Mouse (Mus musculus) forebrain, embryonic 14.5 days (tissue): ENCODE measurements at regions not wholly inside any gene's neighbourhood (a gene's known extent, or its start where the extent isn't known, plus 50 kb on each side); places are given as distances from the start of the nearest gene placed in this dataset.

Experiments
- ATAC-seq: fragments of 200-750 bp; cut with Nextera tagmentation; 2 replicates; pipeline ENCODE4 v1.8.0; 2017; ENCODE audit warnings: mild to moderate bottlenecking, moderate library complexity
- DNase-seq: peaks from one replicate; pipeline ENCODE4 v3.0.0-alpha.2; 2015; ENCODE audit warnings: low spot score
- H3K27ac ChIP-seq: fragments of 300-500 bp; sonication (generic); 2 replicates; pipeline ENCODE4 v1.5.1; 2014; ENCODE audit warnings: low read depth, mild to moderate bottlenecking, control low read depth, low read length, moderate library complexity
- H3K27me3 ChIP-seq: fragments of 300-500 bp; sonication (generic); replicated peaks from 2 replicates; pipeline ENCODE4 v1.6.1; 2014; ENCODE audit warnings: low read length, control low read depth, mixed read lengths; ENCODE audit not compliant: control insufficient read depth, insufficient read depth
- H3K36me3 ChIP-seq: fragments of 300-500 bp; sonication (generic); 2 replicates; pipeline ENCODE4 v1.6.1; 2014; ENCODE audit warnings: low read length, control low read depth; ENCODE audit not compliant: control insufficient read depth, insufficient read depth
- H3K4me1 ChIP-seq: fragments of 300-500 bp; sonication (generic); 2 replicates; pipeline ENCODE4 v1.6.1; 2014; ENCODE audit warnings: antibody characterized with exemption, low read length, control low read depth; ENCODE audit not compliant: control insufficient read depth, insufficient read depth
- H3K4me2 ChIP-seq: fragments of 300-500 bp; sonication (generic); 2 replicates; pipeline ENCODE4 v1.6.1; 2014; ENCODE audit warnings: mild to moderate bottlenecking, control low read depth, low read length
- H3K4me3 ChIP-seq: fragments of 300-500 bp; sonication (generic); 2 replicates; pipeline ENCODE4 v1.5.1; 2014; ENCODE audit warnings: low read depth, low read length, control low read depth
- H3K9ac ChIP-seq: fragments of 300-500 bp; sonication (generic); 2 replicates; pipeline ENCODE4 v1.6.1; 2014; ENCODE audit warnings: mild to moderate bottlenecking, low read length, control low read depth, moderate library complexity
- H3K9me3 ChIP-seq: fragments of 300-500 bp; sonication (generic); replicated peaks from 2 replicates; pipeline ENCODE4 v1.6.1; 2016; ENCODE audit warnings: low read length, control low read depth, mixed read lengths; ENCODE audit not compliant: control insufficient read depth
- WGBS: fragments of 180-500 bp; shearing (Covaris S2); extraction: QIAGEN DNeasy Blood & Tissue Kit; methylation state at CpG from one replicate; pipeline ENCODE4 v1.1.7; 2014; 5-methylcytosine and 5-hydroxymethylcytosine counted together

DNA sequence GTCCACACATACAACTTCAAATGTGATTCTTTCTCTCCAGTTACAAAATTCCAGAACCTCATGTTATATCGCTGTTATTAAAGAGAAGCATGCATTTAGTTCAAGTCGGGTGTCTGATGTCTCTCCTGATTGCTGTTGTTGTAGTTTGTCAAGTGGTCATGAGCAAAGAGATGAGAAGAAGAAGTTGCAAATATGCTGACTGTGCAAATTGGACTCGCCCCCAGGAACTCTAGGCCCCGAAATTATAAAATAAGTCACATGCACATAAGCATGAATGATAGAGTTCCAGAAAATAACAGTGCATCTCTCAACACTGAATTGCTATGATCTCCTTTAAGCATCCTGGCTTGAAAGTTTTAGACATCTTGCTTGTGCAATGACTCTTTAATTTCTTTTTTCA lies 53.3 kb downstream of the Kif2b start:
- DNase-seq (no peak), ATAC-seq (no peak)
- Histone ChIP-seq H3K9ac (no peak overlapping the region), H3K4me3 (no peak overlapping the region), H3K9me3 (no peaks in the 10 kb centered on the region), H3K4me1 (no peaks in the 10 kb centered on the region), H3K27me3 (no peaks in the 10 kb centered on the region), H3K27ac (no peak overlapping the region), H3K36me3 (no peaks in the 10 kb centered on the region), H3K4me2 (no peak overlapping the region)
- WGBS = 88% methylated on average over 4 of the region's 4 CpGs

DNA sequence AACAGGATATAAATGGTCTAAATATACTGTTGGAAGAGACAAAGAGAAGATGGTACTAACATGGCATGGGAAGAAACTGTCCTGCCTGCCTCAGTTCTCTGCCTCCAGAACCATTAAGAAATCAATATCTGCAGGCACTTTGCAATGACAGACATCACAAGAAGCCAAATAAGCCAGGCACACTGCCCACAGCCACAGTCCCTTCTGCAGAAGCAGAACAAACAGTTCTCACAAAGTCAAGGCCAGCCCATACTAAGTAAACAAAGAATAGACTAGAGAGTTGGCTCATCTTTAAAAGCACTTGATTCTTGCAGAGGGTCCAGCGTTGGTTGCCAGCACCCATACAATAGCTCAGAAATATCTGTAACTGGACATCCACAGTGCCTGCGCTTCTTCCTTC lies 98.1 kb downstream of the Kif2b start:
- H3K27me3 ChIP-seq = no peaks in the 10 kb centered on the region
- H3K4me1 ChIP-seq = no peaks in the 10 kb centered on the region
- DNase-seq (no peak), ATAC-seq (no peak)
- H3K9ac ChIP-seq = no peak overlapping the region
- no peaks in the 10 kb centered on the region for H3K9me3 ChIP-seq
- H3K27ac ChIP-seq = no peak overlapping the region
- no peak overlapping the region for H3K4me2 ChIP-seq
- H3K36me3 ChIP-seq = no peaks in the 10 kb centered on the region
- 89% methylated on average over 2 of the region's 2 CpGs for WGBS
- no peak overlapping the region for H3K4me3 ChIP-seq

DNA sequence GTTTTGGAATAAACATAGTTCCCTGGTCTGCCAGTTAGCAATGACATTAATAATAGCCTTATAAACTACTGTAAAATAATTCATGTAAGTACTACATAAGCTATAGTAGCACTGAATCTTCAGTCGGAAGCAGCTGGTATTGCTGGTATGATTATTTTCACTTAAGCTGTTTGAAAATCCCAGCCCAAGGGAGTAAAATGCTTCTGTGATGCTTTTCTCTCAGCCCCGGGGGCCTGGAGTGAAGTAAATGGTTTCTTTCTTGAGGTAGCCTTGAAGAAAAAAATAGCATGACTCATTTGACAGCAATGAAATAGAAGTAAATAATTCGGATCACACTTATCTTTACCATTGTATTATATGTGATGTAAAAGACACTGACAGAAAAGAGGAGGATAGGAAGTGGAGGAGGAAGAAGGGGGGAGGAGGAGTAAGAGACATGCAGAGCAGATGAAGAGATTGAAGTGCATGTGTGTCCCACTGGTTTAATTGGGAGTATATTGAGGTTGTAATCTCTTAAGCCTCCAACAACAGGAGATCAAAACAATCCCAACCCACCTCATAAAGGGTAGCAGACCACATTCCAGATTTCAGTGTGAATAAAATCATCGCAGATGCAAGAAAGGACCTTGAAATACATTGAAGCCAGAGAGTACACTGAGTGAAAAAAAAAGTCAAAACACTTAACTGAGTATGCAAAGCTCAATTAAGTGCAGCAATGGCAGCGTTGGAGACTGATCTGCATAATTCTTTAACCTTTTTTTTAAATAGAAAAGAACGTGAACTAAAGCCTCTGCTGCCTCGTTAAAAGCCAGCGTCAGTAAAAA lies 113.6 kb downstream of the Kif2b start:
- DNase-seq (peak; percentile 63), ATAC-seq (peak; percentile 79)
- H3K4me2 ChIP-seq = no peak overlapping the region
- H3K4me3 ChIP-seq = no peak overlapping the region
- 4% methylated on average over 8 of the region's 8 CpGs for WGBS
- no peaks in the 10 kb centered on the region for H3K27me3 ChIP-seq
- H3K27ac ChIP-seq = no peak overlapping the region
- no peak overlapping the region for H3K9ac ChIP-seq
- H3K9me3 ChIP-seq = no peaks in the 10 kb centered on the region
- no peaks in the 10 kb centered on the region for H3K36me3 ChIP-seq
- peaks cover 3% of the 10 kb centered on the region; the same call in 1 of the 2 replicates for H3K4me1 ChIP-seq

DNA sequence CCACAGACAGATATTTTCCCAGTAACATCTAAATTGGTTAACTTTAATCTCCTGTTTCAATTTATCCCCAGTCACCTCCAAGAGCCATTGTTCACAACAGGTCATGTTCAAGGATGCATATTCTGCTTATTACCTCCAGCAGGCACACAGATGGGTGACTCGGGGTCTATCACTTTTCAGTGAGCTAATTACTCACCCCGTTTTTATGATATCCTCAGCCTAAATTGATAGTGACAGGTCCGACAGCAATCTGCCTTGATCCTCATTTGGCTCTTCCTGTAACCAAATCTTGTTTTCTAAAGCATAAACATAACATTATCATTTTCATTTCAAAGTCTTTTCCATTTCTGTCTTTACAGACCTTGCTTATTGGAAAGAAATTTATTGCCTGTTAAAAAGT lies 115.4 kb downstream of the Kif2b start:
- Histone ChIP-seq H3K4me3 (no peak overlapping the region), H3K9ac (no peak overlapping the region), H3K4me2 (no peak overlapping the region), H3K36me3 (no peaks in the 10 kb centered on the region), H3K4me1 (peaks cover 3% of the 10 kb centered on the region; the same call in 1 of the 2 replicates), H3K9me3 (no peaks in the 10 kb centered on the region), H3K27ac (no peak overlapping the region), H3K27me3 (no peaks in the 10 kb centered on the region)
- DNase-seq = no peak
- no peak for ATAC-seq
- 49% methylated on average over 3 of the region's 3 CpGs for WGBS

DNA sequence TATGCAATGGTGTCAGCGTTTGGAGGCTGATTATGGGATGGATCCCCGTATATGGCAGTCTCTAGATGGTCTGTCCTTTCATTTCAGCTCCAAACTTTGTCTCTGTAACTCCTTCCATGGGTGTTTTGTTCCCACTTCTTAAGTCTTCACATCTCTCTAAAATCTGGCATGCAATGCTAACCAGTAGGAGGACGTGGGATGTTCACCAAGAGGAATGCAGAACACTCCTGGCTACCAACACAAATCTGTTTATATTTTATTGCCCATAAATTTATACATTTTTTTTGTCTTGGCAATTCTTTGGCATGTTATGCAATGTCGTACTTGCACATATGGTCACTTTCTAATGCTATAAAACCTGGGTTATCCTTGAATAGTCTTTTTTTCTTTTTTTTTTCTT lies 135.0 kb downstream of the Kif2b start:
- no peak for DNase-seq
- no peak for ATAC-seq
- Histone ChIP-seq H3K27me3 (no peaks in the 10 kb centered on the region), H3K9me3 (no peaks in the 10 kb centered on the region), H3K9ac (no peak overlapping the region), H3K4me3 (no peak overlapping the region), H3K36me3 (no peaks in the 10 kb centered on the region), H3K4me1 (no peaks in the 10 kb centered on the region), H3K4me2 (no peak overlapping the region), H3K27ac (no peak overlapping the region)
- WGBS = 87% methylated on average over 4 of the region's 4 CpGs

DNA sequence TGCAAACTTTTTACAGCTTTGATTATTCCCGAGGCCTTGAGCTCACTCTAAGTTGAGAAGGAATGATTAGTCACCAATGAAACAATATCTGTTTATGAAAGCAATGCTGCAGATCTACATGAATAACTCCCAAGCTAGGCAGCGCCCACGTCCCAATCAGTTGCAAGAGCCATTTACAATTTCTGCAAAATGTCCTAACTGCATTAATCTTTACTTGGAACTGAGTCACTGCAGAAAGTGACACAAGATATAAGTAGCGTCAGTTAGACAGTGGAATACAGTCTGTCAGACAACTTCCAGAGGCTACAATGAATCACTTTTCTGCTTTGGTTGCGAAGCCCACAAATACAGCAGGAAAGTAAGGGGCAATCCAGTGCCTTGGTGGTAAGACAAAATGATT lies 145.2 kb downstream of the Kif2b start:
- Histone ChIP-seq H3K4me2 (no peak overlapping the region), H3K9me3 (no peaks in the 10 kb centered on the region), H3K4me3 (no peak overlapping the region), H3K27ac (no peak overlapping the region), H3K9ac (no peak overlapping the region), H3K36me3 (no peaks in the 10 kb centered on the region), H3K4me1 (no peaks in the 10 kb centered on the region), H3K27me3 (no peaks in the 10 kb centered on the region)
- ATAC-seq = no peak
- 91% methylated on average over 5 of the region's 5 CpGs for WGBS
- no peak for DNase-seq

DNA sequence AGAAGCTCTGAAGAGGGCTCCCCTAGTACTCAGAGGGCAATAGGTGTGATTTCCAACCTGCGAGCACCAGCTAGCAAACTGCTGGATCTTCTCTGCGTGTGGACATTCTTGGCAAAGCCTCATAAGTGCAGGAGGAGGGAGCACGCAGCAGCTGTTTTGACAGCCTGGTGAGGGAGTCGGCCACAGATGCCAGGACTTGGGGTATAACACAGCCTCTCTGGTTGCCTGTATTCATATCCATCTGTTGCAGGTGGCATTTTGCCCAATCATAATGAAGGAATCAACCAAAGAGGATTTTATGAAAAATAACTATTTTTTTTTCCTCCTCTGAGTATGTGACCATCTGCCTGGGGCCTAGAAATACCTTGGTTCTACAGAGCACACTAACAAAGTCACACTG lies 150.6 kb downstream of the Kif2b start:
- no peaks in the 10 kb centered on the region for H3K4me1 ChIP-seq
- no peaks in the 10 kb centered on the region for H3K36me3 ChIP-seq
- H3K9ac ChIP-seq = no peak overlapping the region
- no peak overlapping the region for H3K4me2 ChIP-seq
- ATAC-seq = peak; percentile 94
- H3K4me3 ChIP-seq = no peak overlapping the region
- peak; percentile 89 for DNase-seq
- no peak overlapping the region for H3K27ac ChIP-seq
- 55% methylated on average over 4 of the region's 4 CpGs for WGBS
- no peaks in the 10 kb centered on the region for H3K27me3 ChIP-seq
- H3K9me3 ChIP-seq = no peaks in the 10 kb centered on the region

DNA sequence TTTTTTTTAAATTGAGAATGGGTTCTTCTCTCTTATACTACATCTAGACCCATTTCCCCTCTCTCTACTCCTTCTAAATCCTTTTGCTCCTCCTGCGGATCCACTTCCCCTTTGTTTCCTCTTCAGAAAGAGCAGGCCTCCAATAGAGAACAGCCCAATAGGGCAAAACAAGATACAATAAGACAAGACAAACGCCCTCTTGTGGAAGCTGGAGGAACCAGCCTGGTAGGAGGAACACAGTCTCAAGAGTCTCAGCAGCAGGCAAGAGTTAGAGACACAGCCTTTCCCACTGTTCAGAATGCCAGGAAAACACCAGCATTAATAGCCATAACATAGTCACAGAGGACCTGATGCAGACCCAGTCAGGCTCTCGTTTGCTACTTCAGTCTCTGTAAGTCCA lies 190.2 kb downstream of the Kif2b start:
- no peaks in the 10 kb centered on the region for H3K4me1 ChIP-seq
- no peak overlapping the region for H3K27ac ChIP-seq
- 49% methylated on average over 3 of the region's 3 CpGs for WGBS
- H3K36me3 ChIP-seq = no peaks in the 10 kb centered on the region
- no peak overlapping the region for H3K4me2 ChIP-seq
- no peak overlapping the region for H3K9ac ChIP-seq
- DNase-seq (no peak), ATAC-seq (no peak)
- H3K27me3 ChIP-seq = no peaks in the 10 kb centered on the region
- H3K4me3 ChIP-seq = no peak overlapping the region
- H3K9me3 ChIP-seq = no peaks in the 10 kb centered on the region

DNA sequence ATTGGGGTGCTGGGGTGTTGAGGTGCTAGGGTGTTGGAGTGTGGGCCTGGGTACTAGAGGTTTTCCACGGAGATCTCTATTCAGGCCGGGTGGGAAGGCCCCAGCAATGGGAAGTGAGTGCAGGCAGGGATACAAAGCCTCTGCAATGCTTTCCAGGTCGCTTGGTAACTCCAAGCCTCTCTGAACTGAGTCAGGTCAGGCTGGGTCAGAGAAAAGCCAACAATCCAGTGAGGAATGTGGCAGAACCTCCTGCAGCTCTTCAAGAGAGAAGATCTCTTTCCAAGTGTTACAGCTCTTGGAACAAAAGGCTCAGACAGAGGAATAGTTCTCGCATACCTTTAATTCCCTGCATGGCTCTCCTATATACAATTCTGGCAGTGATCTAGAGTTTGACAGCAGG lies 220.3 kb downstream of the Kif2b start:
- no peak overlapping the region for H3K4me2 ChIP-seq
- H3K36me3 ChIP-seq = no peaks in the 10 kb centered on the region
- no peak overlapping the region for H3K4me3 ChIP-seq
- no peak for ATAC-seq
- no peak overlapping the region for H3K9ac ChIP-seq
- H3K9me3 ChIP-seq = no peaks in the 10 kb centered on the region
- DNase-seq = no peak
- H3K4me1 ChIP-seq = no peaks in the 10 kb centered on the region
- no peaks in the 10 kb centered on the region for H3K27me3 ChIP-seq
- WGBS = 27% methylated on average over 4 of the region's 4 CpGs
- H3K27ac ChIP-seq = no peak overlapping the region
